Mouse (Mus musculus): ENCODE measurements around the gene Tmem214. TPM values are rescaled to one million over a fixed set of nuclear protein-coding genes. Genes with fewer than 3 reads are reported as not detected.

Gene Tmem214
- 39.0 to 46.1 TPM (median 42.0 TPM) in 4 replicates for total RNA-seq (2023)

GRCm38 (mm10) chr5:30867712-30868111, at the start of gene Tmem214:
Tmem214 (plus strand) TSS chr5:30868012.

GRCm38 (mm10) chr5:30888337-30889087, 20.7 kb downstream of the Tmem214 start, which contains the start of gene Agbl5:
Agbl5 (plus strand) TSS chr5:30888694.

GRCm38 (mm10) chr5:30907413-30908059, 39.7 kb downstream of the Tmem214 start, which contains the start of gene Ost4:
Ost4 (minus strand) TSS chr5:30907788.

GRCm38 (mm10) chr5:30913060-30913841, 45.4 kb downstream of the Tmem214 start, which contains the start of gene Emilin1:
Emilin1 (plus strand) TSS chr5:30913402.

GRCm38 (mm10) chr5:30921256-30922033, 53.6 kb downstream of the Tmem214 start, which contains the start of gene Khk:
Khk (plus strand) TSS chr5:30921431.

Other genes with a start within 250 kb of the Tmem214 start
- gene Slc35f6, start 220.1 kb upstream of the Tmem214 start, total RNA-seq (2023) = 51.1 to 61.6 TPM (median 57.7 TPM) in 4 replicates
- 251 to 324 TPM (median 306 TPM) in 4 replicates for gene Cenpa, start 201.2 kb upstream of the Tmem214 start, total RNA-seq (2023)
- not detected in 4 replicates for gene Dpysl5, start 156.4 kb upstream of the Tmem214 start, total RNA-seq (2023)
- 7.0 to 11.0 TPM (median 10.1 TPM) in 4 replicates for gene Mapre3, start 53.4 kb upstream of the Tmem214 start, total RNA-seq (2023)
- gene Agbl5, start 20.7 kb downstream of the Tmem214 start, total RNA-seq (2023) = 16.2 to 22.5 TPM (median 17.8 TPM) in 4 replicates
- 162 to 189 TPM (median 174 TPM) in 4 replicates for gene Ost4, start 39.8 kb downstream of the Tmem214 start, total RNA-seq (2023)
- 0.72 to 1.4 TPM (median 1.0 TPM) in 4 replicates for gene Emilin1, start 45.4 kb downstream of the Tmem214 start, total RNA-seq (2023)
- gene Khk, start 53.4 kb downstream of the Tmem214 start, total RNA-seq (2023) = 10.8 to 17.2 TPM (median 15.1 TPM) in 4 replicates
- gene Cgref1, start 77.6 kb downstream of the Tmem214 start, total RNA-seq (2023) = not detected in 4 replicates
- 172 to 183 TPM (median 175 TPM) in 4 replicates for gene Preb, start 92.3 kb downstream of the Tmem214 start, total RNA-seq (2023)
- not detected in 4 replicates for gene Tcf23, start 100.7 kb downstream of the Tmem214 start, total RNA-seq (2023)
- gene Atraid, start 180.3 kb downstream of the Tmem214 start, total RNA-seq (2023) = 37.9 to 46.1 TPM (median 41.7 TPM) in 4 replicates
- 7.6 to 20.0 TPM (median 10.9 TPM) in 4 replicates for gene Slc5a6, start 180.9 kb downstream of the Tmem214 start, total RNA-seq (2023)
- gene Cad, start 186.8 kb downstream of the Tmem214 start, total RNA-seq (2023) = 54.8 to 65.9 TPM (median 59.3 TPM) in 4 replicates
- gene Dnajc5g, start 238.3 kb downstream of the Tmem214 start, total RNA-seq (2023) = not detected in 4 replicates
- gene Slc30a3, start 240.2 kb downstream of the Tmem214 start, total RNA-seq (2023) = 0.25 to 0.92 TPM (median 0.47 TPM) in 4 replicates
- not detected in 4 replicates for gene Trim54, start 248.7 kb downstream of the Tmem214 start, total RNA-seq (2023)

All from B cell, adult 62 days (primary cell).